Mouse (Mus musculus) E14TG2a.4 (cell line): ENCODE results near the gene 9430097D07Rik.

Experiments used
- CTCF ChIP-seq: conservative IDR thresholded peaks from 2 replicates; pipeline ENCODE4 v1.5.1; 2014; ENCODE audit warnings: low read length
- NANOG ChIP-seq: IDR thresholded peaks from 2 replicates; pipeline ENCODE4 v1.6.1; 2014; ENCODE audit warnings: borderline replicate concordance, low read length, mixed read lengths
- POU5F1 ChIP-seq: IDR thresholded peaks from 2 replicates; pipeline ENCODE4 v1.6.1; 2014; ENCODE audit warnings: low read length, borderline replicate concordance

- TF ChIP-seq CTCF (no peak), POU5F1 (no peak), NANOG (no peak)
Observed at GRCm38 (mm10) chr2:32591249-32591648, 15.8 kb upstream of the 9430097D07Rik start.
